Mouse (Mus musculus) embryonic facial prominence, embryonic 12.5 days (tissue): ENCODE measurements around the gene Homez. TPM values are rescaled to one million over a fixed set of nuclear protein-coding genes. Genes with fewer than 3 reads are reported as not detected.

Experiments used
- ATAC-seq: fragments of 200-750 bp; cut with Nextera tagmentation; 2 replicates; pipeline ENCODE4 v1.8.0; 2017; ENCODE audit not compliant: insufficient number of reproducible peaks, insufficient read depth, low FRiP score, low TSS enrichment
- H3K27ac ChIP-seq: fragments of 300-500 bp; sonication (generic); 2 replicates; pipeline ENCODE4 v1.5.1; 2016; ENCODE audit warnings: mild to moderate bottlenecking
- H3K27me3 ChIP-seq: fragments of 300-500 bp; sonication (generic); 2 replicates; pipeline ENCODE4 v1.6.1; 2016; ENCODE audit warnings: mild to moderate bottlenecking, moderate library complexity
- H3K36me3 ChIP-seq: fragments of 300-500 bp; sonication (generic); 2 replicates; pipeline ENCODE4 v1.6.1; 2016; ENCODE audit warnings: mild to moderate bottlenecking
- H3K4me1 ChIP-seq: fragments of 300-500 bp; sonication (generic); 2 replicates; pipeline ENCODE4 v1.6.1; 2016
- H3K4me2 ChIP-seq: fragments of 300-500 bp; sonication (generic); replicated peaks from 2 replicates; pipeline ENCODE4 v1.6.1; 2016; ENCODE audit warnings: mild to moderate bottlenecking, moderate library complexity
- H3K4me3 ChIP-seq: fragments of 300-500 bp; sonication (generic); 2 replicates; pipeline ENCODE4 v1.5.1; 2016; ENCODE audit warnings: mild to moderate bottlenecking
- H3K9ac ChIP-seq: fragments of 300-500 bp; sonication (generic); 2 replicates; pipeline ENCODE4 v1.6.1; 2016; ENCODE audit warnings: mild to moderate bottlenecking, moderate library complexity
- H3K9me3 ChIP-seq: fragments of 300-500 bp; sonication (generic); 2 replicates; pipeline ENCODE4 v1.6.1; 2016; ENCODE audit warnings: mild to moderate bottlenecking, moderate library complexity
- WGBS: fragments of 180-500 bp; shearing (Covaris S2); methylation state at CpG from one replicate; pipeline ENCODE4 v1.1.7; 2016; 5-methylcytosine and 5-hydroxymethylcytosine counted together
- polyA plus RNA-seq: library from polyadenylated mRNA; unstranded; fragments of >200 nt; fragmentation: Nextera tagmentation; extraction: Ambion mirVana; gene quantifications from 2 replicates; pipeline ENCODE4 v1.2.1, GENCODE M21; 2016

Gene Homez
- polyA plus RNA-seq, 1 experiment from 2014 or later, result 12.6 TPM

DNA sequence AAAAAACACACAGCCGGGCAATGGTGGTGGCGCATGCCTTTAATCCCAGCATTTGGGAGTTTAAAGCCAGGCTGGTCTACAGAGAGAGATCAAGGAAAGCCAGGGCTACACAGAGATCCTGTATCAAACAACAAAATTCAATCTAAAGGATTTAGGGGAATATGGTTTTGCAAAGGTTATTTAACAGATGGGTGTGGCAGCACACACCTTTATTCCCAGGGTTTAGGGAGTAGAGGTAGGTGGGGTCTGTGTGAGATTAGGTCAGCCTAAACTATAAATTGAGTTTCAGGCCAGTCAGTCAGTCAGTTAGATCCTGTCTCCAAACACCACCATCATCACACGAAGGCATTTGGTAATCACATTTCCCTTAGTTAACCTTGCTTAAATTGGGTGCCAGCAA, 21.4 kb upstream of the Homez start, which contains the start of gene Pabpn1:
Gene Pabpn1, plus strand, starts transcription at position 301 of the 400 bp plus-strand sequence.
- Histone ChIP-seq H3K36me3 (peaks cover 17% of the 10 kb centered on the region), H3K27me3 (no peaks in the 10 kb centered on the region), H3K4me3 (peak within 1 kb of the TSS; percentile 96), H3K4me2 (peak within 1 kb of the TSS; percentile 43), H3K9ac (0 out of 2 replicates have a peak within 1 kb of the TSS, but pooled peaks have one; percentile 6), H3K27ac (peak within 1 kb of the TSS; percentile 73), H3K9me3 (no peaks in the 10 kb centered on the region), H3K4me1 (peaks cover 12% of the 10 kb centered on the region; the same call in 1 of the 2 replicates)
- 90% methylated on average over 3 of the region's 3 CpGs for WGBS
- no peak for ATAC-seq

GRCm38 (mm10) chr14:54885309-54885708, 14.5 kb upstream of the Homez start:
- 89% methylated on average over 11 of the region's 11 CpGs for WGBS
- no peak overlapping the region for H3K27ac ChIP-seq

GRCm38 (mm10) chr14:54884022-54884712, 13.4 kb upstream of the Homez start:
- WGBS, result 20% methylated on average over 21 of the region's 21 CpGs
- Histone ChIP-seq H3K4me1 (peaks cover 18% of the 10 kb centered on the region), H3K4me2 (peak overlapping the region; percentile 84), H3K36me3 (peaks cover 20% of the 10 kb centered on the region; the same call in 1 of the 2 replicates), H3K9me3 (no peaks in the 10 kb centered on the region), H3K27me3 (no peaks in the 10 kb centered on the region), H3K9ac (peak overlapping the region; percentile 85), H3K4me3 (peak overlapping the region; percentile 66), H3K27ac (peak overlapping the region; percentile 94)
- ATAC-seq, result 0 out of 2 replicates have a peak, but pooled peaks have one; percentile 14

More at GRCm38 (mm10) chr14:54885309-54885708, 14.5 kb upstream of the Homez start:
- H3K9me3 ChIP-seq, result no peaks in the 10 kb centered on the region
- 0 out of 2 replicates have a peak overlapping the region, but pooled peaks have one; percentile 27 for H3K9ac ChIP-seq
- H3K27me3 ChIP-seq, result no peaks in the 10 kb centered on the region
- peaks cover 20% of the 10 kb centered on the region; the same call in 1 of the 2 replicates for H3K36me3 ChIP-seq
- peaks cover 18% of the 10 kb centered on the region for H3K4me1 ChIP-seq
- H3K4me2 ChIP-seq, result peak overlapping the region; percentile 84; the same call in 1 of the 2 replicates
- H3K4me3 ChIP-seq, result no peak overlapping the region
- ATAC-seq, result no peak

DNA sequence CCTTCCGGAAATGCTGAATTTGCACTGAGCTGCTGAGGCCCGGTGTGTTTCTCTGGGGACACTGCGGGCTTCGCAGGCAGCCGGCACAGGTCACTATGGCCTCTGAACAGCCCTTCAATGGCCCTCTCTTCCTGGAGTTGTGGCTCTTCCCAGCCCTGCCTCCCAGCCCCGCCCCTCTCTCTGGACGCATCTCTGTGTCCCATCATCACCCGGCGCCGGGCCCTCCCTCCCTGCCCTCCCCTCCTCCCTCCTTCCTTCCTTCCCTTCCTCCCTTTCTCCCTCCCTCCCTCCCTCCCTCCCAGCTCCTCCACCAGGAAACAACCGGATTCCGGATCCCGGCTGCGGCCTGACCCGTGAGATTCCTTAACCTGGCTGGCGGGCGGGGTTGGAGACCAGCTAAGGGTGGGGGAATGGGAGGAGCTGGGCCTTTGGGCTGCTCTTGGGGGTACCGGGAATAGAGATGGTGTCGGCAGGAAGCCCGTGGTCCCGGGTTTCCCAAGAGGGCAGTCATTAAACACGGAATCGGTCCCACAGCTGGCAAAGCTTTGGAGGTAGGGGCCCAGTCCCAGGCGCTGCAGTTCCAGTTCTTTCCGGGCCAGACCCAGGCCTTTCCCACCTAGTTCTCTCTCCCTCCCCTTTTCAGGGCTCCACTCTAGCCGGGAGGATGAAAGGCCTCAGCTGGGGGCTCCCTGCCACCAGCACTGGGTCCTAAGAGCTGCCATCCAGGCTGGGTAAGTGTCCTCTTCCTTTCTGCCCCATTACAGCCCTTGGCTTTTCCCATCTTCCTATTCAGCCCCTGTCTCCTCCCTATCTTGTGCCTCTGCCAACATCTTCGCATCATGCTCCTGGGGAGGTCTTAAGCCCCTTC, 12.6 kb upstream of the Homez start, which contains the start of the genes Bcl2l2 and Gm20521:
Gene Bcl2l2, plus strand, starts transcription at position 224 of the 868 bp plus-strand sequence.
Gene Gm20521, plus strand, starts transcription at position 288 of the 868 bp plus-strand sequence.
- WGBS, result under 1% methylated on average over 27 of the region's 27 CpGs
- peak within 1 kb of the TSS; percentile 84 for H3K4me2 ChIP-seq
- peak; percentile 83 for ATAC-seq
- peak within 1 kb of the TSS; percentile 94 for H3K27ac ChIP-seq
- peaks cover 18% of the 10 kb centered on the region for H3K4me1 ChIP-seq
- H3K27me3 ChIP-seq, result 0 out of 2 replicates have a peak, but pooled peaks cover under 1% of the 10 kb centered on the region
- peak within 1 kb of the TSS; percentile 66 for H3K4me3 ChIP-seq
- H3K36me3 ChIP-seq, result peaks cover 20% of the 10 kb centered on the region; the same call in 1 of the 2 replicates
- peak within 1 kb of the TSS; percentile 85 for H3K9ac ChIP-seq
- no peaks in the 10 kb centered on the region for H3K9me3 ChIP-seq

- ATAC-seq, result peak; percentile 73
- H3K9me3 ChIP-seq, result no peaks in the 10 kb centered on the region
- H3K9ac ChIP-seq, result peak within 1 kb of the TSS; percentile 78
- peaks cover 15% of the 10 kb centered on the region for H3K4me1 ChIP-seq
- no peaks in the 10 kb centered on the region for H3K36me3 ChIP-seq
- H3K27ac ChIP-seq, result peak within 1 kb of the TSS; percentile 63; the same call in 1 of the 2 replicates
- H3K27me3 ChIP-seq, result peaks cover 18% of the 10 kb centered on the region; the same call in 1 of the 2 replicates
- peak within 1 kb of the TSS; percentile 99 for H3K4me2 ChIP-seq
- WGBS, result 0% methylated on average over 58 of the region's 61 CpGs
- H3K4me3 ChIP-seq, result peak within 1 kb of the TSS; percentile 71
Observed at GRCm38 (mm10) chr14:54877048-54877715, 6.4 kb upstream of the Homez start, which contains the start of gene Ppp1r3e. Ppp1r3e (minus strand) TSS chr14:54877550.

DNA sequence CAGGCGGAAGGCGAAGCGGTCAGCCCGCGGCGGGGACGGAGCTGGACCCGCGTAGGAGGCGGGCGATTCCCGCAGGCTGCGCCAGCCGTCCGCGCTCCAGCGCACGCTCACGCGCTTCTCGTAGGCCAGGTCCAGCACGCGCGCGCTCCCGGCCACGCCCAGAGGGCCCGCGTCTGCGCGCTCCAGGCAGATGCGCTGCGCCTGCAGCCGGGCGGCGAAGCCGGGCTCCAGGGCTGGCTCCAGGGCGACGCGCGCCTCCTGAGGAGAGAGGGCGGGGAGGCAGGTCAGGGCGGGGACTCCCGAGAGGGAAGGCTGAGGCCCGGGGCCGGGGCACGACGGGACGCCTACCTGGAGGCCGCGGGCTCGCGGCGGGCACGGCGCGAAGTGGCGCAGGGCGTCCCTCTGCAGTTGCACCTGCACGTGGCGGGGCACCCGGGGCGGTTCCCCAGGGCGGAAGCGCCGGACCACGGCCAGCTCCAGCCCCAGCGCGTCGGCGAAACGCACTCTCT, 5.8 kb upstream of the Homez start:
- Histone ChIP-seq H3K27me3 (peaks cover 18% of the 10 kb centered on the region; the same call in 1 of the 2 replicates), H3K27ac (peak overlapping the region; percentile 63; the same call in 1 of the 2 replicates), H3K4me1 (peaks cover 15% of the 10 kb centered on the region), H3K9ac (peak overlapping the region; percentile 78), H3K4me2 (peak overlapping the region; percentile 99), H3K4me3 (peak overlapping the region; percentile 71), H3K36me3 (no peaks in the 10 kb centered on the region), H3K9me3 (no peaks in the 10 kb centered on the region)
- WGBS, result under 1% methylated on average over 66 of the region's 72 CpGs
- peak; percentile 84 for ATAC-seq

DNA sequence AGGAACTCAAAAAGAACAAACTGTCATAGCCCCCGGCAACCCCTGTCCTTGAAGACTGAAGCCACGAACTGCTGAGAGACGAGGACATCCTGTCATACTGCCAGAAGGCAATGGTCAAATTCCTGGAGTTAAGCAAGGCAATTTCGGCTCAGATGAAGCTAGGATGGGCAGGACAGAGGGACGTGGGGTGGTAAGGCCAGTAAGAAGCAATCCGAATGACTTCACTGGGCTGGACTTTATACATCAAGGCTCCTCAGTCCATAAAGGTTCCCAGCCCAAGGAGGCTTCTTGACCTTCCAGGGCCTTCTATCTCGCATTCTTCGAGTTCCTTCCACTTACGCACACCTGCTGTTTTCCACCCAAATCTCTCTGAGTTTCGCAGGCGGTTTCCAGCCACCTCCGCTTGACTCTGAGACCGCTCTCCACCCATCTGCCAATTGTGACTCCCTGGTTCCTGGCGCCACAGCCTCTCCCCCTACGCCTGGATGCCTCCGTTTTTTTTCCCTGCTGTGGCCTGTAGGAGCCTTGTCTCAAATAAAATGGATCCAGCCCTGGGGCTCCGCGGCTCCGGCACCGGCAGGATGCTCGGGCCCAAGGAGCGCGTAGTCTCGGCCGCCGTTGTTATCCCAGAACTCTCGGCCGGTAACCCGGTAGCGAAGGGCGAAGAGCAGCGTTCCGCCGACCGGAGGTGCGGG, 5.2 kb upstream of the Homez start:
- H3K9ac ChIP-seq, result peak overlapping the region; percentile 78
- peak overlapping the region; percentile 71 for H3K4me3 ChIP-seq
- H3K36me3 ChIP-seq, result no peaks in the 10 kb centered on the region
- 2% methylated on average over 36 of the region's 36 CpGs for WGBS
- peak overlapping the region; percentile 99 for H3K4me2 ChIP-seq
- peaks cover 15% of the 10 kb centered on the region for H3K4me1 ChIP-seq
- no peaks in the 10 kb centered on the region for H3K9me3 ChIP-seq
- H3K27me3 ChIP-seq, result peaks cover 18% of the 10 kb centered on the region; the same call in 1 of the 2 replicates
- ATAC-seq, result 0 out of 2 replicates have a peak, but pooled peaks have one; percentile 22
- peak overlapping the region; percentile 63; the same call in 1 of the 2 replicates for H3K27ac ChIP-seq

GRCm38 (mm10) chr14:54874165-54874564, 3.4 kb upstream of the Homez start:
- Histone ChIP-seq H3K4me3 (no peak overlapping the region), H3K36me3 (no peaks in the 10 kb centered on the region), H3K9me3 (no peaks in the 10 kb centered on the region), H3K4me1 (peaks cover 15% of the 10 kb centered on the region), H3K4me2 (no peak overlapping the region), H3K27me3 (peaks cover 18% of the 10 kb centered on the region; the same call in 1 of the 2 replicates), H3K27ac (no peak overlapping the region), H3K9ac (no peak overlapping the region)
- WGBS, result 79% methylated on average over 3 of the region's 3 CpGs
- no peak for ATAC-seq

- Histone ChIP-seq H3K9me3 (no peaks in the 10 kb centered on the region), H3K27me3 (no peaks in the 10 kb centered on the region), H3K4me3 (no peak overlapping the region), H3K36me3 (no peaks in the 10 kb centered on the region), H3K4me1 (no peaks in the 10 kb centered on the region), H3K4me2 (no peak overlapping the region), H3K27ac (no peak overlapping the region), H3K9ac (no peak overlapping the region)
- ATAC-seq, result no peak
- 85% methylated on average over 4 of the region's 4 CpGs for WGBS
Observed at GRCm38 (mm10) chr14:54868026-54868425, 2.7 kb downstream of the Homez start.

GRCm38 (mm10) chr14:54866936-54867335, 3.8 kb downstream of the Homez start:
- Histone ChIP-seq H3K27ac (no peak overlapping the region), H3K4me2 (no peak overlapping the region), H3K9me3 (no peaks in the 10 kb centered on the region), H3K36me3 (no peaks in the 10 kb centered on the region), H3K4me1 (no peaks in the 10 kb centered on the region), H3K9ac (no peak overlapping the region), H3K4me3 (no peak overlapping the region), H3K27me3 (no peaks in the 10 kb centered on the region)
- no peak for ATAC-seq
- 55% methylated on average over 5 of the region's 5 CpGs for WGBS
